Mouse (Mus musculus) intestine, embryonic 14.5 days (tissue): ENCODE measurements around the gene Lbhd2. TPM values are rescaled to one million over a fixed set of nuclear protein-coding genes. Genes with fewer than 3 reads are reported as not detected.
A peak's percentile ranks its signal among the peaks of the same experiment; 100 is the strongest.

Source experiments
- ATAC-seq: fragments of 200-750 bp; cut with Nextera tagmentation; replicated peaks from 2 replicates; pipeline ENCODE4 v1.8.0; 2017; ENCODE audit warnings: low read depth, moderate number of reproducible peaks, moderate TSS enrichment, moderate library complexity; ENCODE audit not compliant: low FRiP score, low TSS enrichment
- DNase-seq: peaks from one replicate; pipeline ENCODE4 v3.0.0-alpha.2; 2018; ENCODE audit warnings: low spot score
- H3K27ac ChIP-seq: fragments of 300-500 bp; sonication (generic); 2 replicates; pipeline ENCODE4 v1.5.1; 2014; ENCODE audit warnings: low read depth, mild to moderate bottlenecking, control low read depth
- H3K27me3 ChIP-seq: fragments of 300-500 bp; sonication (generic); replicated peaks from 2 replicates; pipeline ENCODE4 v1.6.1; 2014; ENCODE audit warnings: low read length, control low read depth; ENCODE audit not compliant: control insufficient read depth, insufficient read depth
- H3K36me3 ChIP-seq: fragments of 300-500 bp; sonication (generic); 2 replicates; pipeline ENCODE4 v1.6.1; 2014; ENCODE audit warnings: low read length, control low read depth; ENCODE audit not compliant: control insufficient read depth, insufficient read depth
- H3K4me1 ChIP-seq: fragments of 300-500 bp; sonication (generic); replicated peaks from 2 replicates; pipeline ENCODE4 v1.6.1; 2014; ENCODE audit warnings: low read length, control low read depth, mixed read lengths; ENCODE audit not compliant: control insufficient read depth, insufficient read depth
- H3K4me2 ChIP-seq: fragments of 300-500 bp; sonication (generic); 2 replicates; pipeline ENCODE4 v1.6.1; 2014; ENCODE audit warnings: low read length
- H3K4me3 ChIP-seq: fragments of 300-500 bp; sonication (generic); 2 replicates; pipeline ENCODE4 v1.5.1; 2014; ENCODE audit warnings: low read depth, low read length, control low read depth, mixed read lengths
- H3K9ac ChIP-seq: fragments of 300-500 bp; sonication (generic); 2 replicates; pipeline ENCODE4 v1.6.1; 2014; ENCODE audit warnings: mild to moderate bottlenecking, low read length
- H3K9me3 ChIP-seq: fragments of 300-500 bp; sonication (generic); 2 replicates; pipeline ENCODE4 v1.6.1; 2016; ENCODE audit warnings: low read length, control low read depth; ENCODE audit not compliant: control insufficient read depth
- WGBS: fragments of 180-500 bp; shearing (Covaris S2); extraction: QIAGEN DNeasy Blood & Tissue Kit; methylation state at CpG from one replicate; pipeline ENCODE4 v1.1.7; 2014; 5-methylcytosine and 5-hydroxymethylcytosine counted together
- polyA plus RNA-seq: library from polyadenylated mRNA; unstranded; fragments of >200 nt; fragmentation: Nextera tagmentation; extraction: Ambion mirVana; gene quantifications from 2 replicates; pipeline ENCODE4 v1.2.1, GENCODE M21; 2014

Lbhd2 gene
- polyA plus RNA-seq, 1 experiment from 2014 or later, result 1.3 TPM

- ATAC-seq (peak; percentile 80), DNase-seq (peak; percentile 95)
- peak overlapping the region; percentile 46 for H3K4me2 ChIP-seq
- no peaks in the 10 kb centered on the region for H3K9me3 ChIP-seq
- peaks cover 6% of the 10 kb centered on the region; the same call in 1 of the 2 replicates for H3K27me3 ChIP-seq
- peak overlapping the region; percentile 20 for H3K4me3 ChIP-seq
- WGBS, result under 1% methylated on average over 21 of the region's 21 CpGs
- 0 out of 2 replicates have a peak overlapping the region, but pooled peaks have one; percentile 17 for H3K9ac ChIP-seq
- peak overlapping the region; percentile 23; the same call in 1 of the 2 replicates for H3K27ac ChIP-seq
- H3K4me1 ChIP-seq, result peaks cover 25% of the 10 kb centered on the region
- no peaks in the 10 kb centered on the region for H3K36me3 ChIP-seq
These were observed 6.7 kb downstream of the Lbhd2 start for GRCm38 (mm10) chr12:111413300-111413699.

DNA sequence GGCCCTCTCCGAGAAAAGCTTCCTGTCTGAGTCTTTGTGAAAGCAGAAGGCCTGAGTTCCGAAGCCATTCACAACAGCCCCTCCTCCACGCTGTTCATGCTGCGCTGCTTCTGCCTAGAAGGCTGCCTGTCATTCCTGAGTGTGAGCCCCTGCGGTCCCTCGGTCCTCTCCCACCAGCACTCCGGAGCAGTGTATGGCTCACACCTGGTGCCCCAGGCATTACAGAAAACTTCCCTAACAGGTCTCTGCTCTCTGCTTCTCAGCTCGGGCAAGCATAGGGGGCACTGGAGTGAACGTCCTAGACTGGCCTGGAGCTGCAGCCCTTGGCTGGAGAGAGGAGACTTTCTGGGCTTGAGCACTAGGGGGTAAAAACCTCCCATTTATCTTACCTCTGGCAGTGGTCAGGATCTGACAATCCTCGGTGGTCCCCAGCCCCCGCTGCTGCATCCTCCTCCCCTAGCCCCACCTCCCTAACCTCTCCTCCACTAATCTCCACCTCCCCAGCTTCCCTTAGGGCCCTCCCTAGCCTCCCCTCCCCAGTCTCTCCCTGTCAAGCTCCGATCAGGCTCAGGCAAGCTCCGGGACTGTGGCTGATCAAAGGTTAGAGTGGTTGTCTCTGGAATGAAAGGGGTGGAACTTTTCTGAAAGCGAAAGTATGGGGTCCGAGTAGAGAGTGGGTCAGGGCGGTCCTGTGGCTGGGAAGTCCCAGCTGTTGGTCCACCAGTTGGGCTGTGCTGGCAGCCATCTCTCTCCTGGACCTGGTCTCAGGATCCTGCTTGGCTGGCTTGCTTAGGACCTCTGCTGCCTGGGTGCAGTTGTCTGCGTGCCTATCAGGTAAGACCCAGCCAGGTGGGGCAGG is 10.5 kb downstream of the Lbhd2 start, which contains the start of gene Exoc3l4:
TSS of gene Exoc3l4 (plus strand) at position 97 of the 859 bp plus-strand sequence.
- Histone ChIP-seq H3K27ac (0 out of 2 replicates have a peak within 1 kb of the TSS, but pooled peaks have one; percentile 4), H3K36me3 (no peaks in the 10 kb centered on the region), H3K4me3 (peak within 1 kb of the TSS; percentile 23), H3K4me1 (peaks cover 25% of the 10 kb centered on the region), H3K27me3 (peaks cover 8% of the 10 kb centered on the region), H3K9ac (peak within 1 kb of the TSS; percentile 33), H3K4me2 (peak within 1 kb of the TSS; percentile 48), H3K9me3 (no peaks in the 10 kb centered on the region)
- DNase-seq (peak; percentile 69), ATAC-seq (peak; percentile 40)
- 3% methylated on average over 17 of the region's 17 CpGs for whole genome bisulfite sequencing

- Histone ChIP-seq H3K27me3 (peaks cover 36% of the 10 kb centered on the region), H3K9ac (no peak overlapping the region), H3K4me2 (no peak overlapping the region), H3K4me1 (peaks cover 9% of the 10 kb centered on the region), H3K36me3 (no peaks in the 10 kb centered on the region), H3K4me3 (no peak overlapping the region), H3K27ac (no peak overlapping the region), H3K9me3 (no peaks in the 10 kb centered on the region)
- DNase-seq, result no peak
- WGBS, result 85% methylated on average over 5 of the region's 5 CpGs
- no peak for ATAC-seq
These were observed 13.3 kb downstream of the Lbhd2 start for GRCm38 (mm10) chr12:111419918-111420317.

- Histone ChIP-seq H3K4me3 (no peak overlapping the region), H3K9me3 (no peaks in the 10 kb centered on the region)
- no peak for ATAC-seq
These were observed 14.5 kb downstream of the Lbhd2 start for GRCm38 (mm10) chr12:111420946-111421709.

GRCm38 (mm10) chr12:111422852-111423251 is 16.2 kb downstream of the Lbhd2 start:
- Histone ChIP-seq H3K9me3 (no peaks in the 10 kb centered on the region), H3K27ac (no peak overlapping the region), H3K4me3 (0 out of 2 replicates have a peak overlapping the region, but pooled peaks have one; percentile 24), H3K4me2 (no peak overlapping the region), H3K27me3 (peaks cover 57% of the 10 kb centered on the region), H3K9ac (no peak overlapping the region), H3K4me1 (peaks cover 8% of the 10 kb centered on the region), H3K36me3 (no peaks in the 10 kb centered on the region)
- 48% methylated on average over 5 of the region's 5 CpGs for WGBS
- ATAC-seq, result no peak
- no peak for DNase-seq

More at GRCm38 (mm10) chr12:111420946-111421709, 14.5 kb downstream of the Lbhd2 start:
- Histone ChIP-seq H3K27ac (no peak overlapping the region), H3K36me3 (no peaks in the 10 kb centered on the region), H3K27me3 (peaks cover 47% of the 10 kb centered on the region), H3K4me1 (peaks cover 9% of the 10 kb centered on the region), H3K9ac (no peak overlapping the region), H3K4me2 (no peak overlapping the region)
- 40% methylated on average over 7 of the region's 7 CpGs for WGBS
- DNase-seq, result no peak

DNA sequence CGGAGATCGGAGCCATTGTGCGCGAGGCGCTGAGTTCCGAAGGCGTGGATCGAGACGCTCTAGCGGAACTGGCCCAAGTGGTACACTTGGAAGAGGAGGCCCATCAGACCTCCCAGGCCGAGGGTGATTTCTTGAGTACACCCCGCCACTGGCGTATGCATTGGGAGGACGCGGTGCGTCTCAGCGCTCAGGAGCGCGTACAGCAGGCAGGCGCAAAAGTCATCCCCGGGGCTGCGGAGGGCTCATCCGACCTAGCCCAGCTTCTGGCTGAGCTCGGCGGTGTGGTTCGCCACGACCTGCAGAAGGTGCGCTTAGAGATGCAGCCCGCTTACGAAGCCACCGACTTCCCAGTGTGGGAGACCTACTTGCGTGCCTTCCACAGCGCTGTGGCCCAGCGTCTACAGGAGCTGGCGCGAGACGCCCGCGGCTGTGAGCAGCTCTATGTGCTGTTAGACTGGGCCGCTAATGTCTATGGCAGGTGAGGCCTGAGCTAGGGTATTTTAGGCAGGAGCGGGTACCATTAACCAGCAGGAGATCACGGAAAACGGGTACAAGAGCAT is 17.0 kb downstream of the Lbhd2 start:
- Histone ChIP-seq H3K27me3 (peaks cover 65% of the 10 kb centered on the region), H3K27ac (no peak overlapping the region), H3K36me3 (no peaks in the 10 kb centered on the region), H3K9ac (no peak overlapping the region), H3K4me1 (peaks cover 7% of the 10 kb centered on the region; the same call in 1 of the 2 replicates), H3K4me3 (peak overlapping the region; percentile 24), H3K4me2 (peak overlapping the region; percentile 44), H3K9me3 (no peaks in the 10 kb centered on the region)
- 12% methylated on average over 43 of the region's 43 CpGs for WGBS
- DNase-seq (no peak), ATAC-seq (no peak)

- no peak for DNase-seq
- Histone ChIP-seq H3K4me1 (peaks cover 14% of the 10 kb centered on the region; the same call in 1 of the 2 replicates), H3K36me3 (no peaks in the 10 kb centered on the region), H3K27me3 (peaks cover 73% of the 10 kb centered on the region), H3K9me3 (no peaks in the 10 kb centered on the region), H3K4me3 (no peak overlapping the region), H3K27ac (no peak overlapping the region), H3K4me2 (no peak overlapping the region), H3K9ac (no peak overlapping the region)
- no peak for ATAC-seq
- 25% methylated on average over 9 of the region's 9 CpGs for WGBS
These were observed 17.9 kb downstream of the Lbhd2 start for GRCm38 (mm10) chr12:111424547-111424946.

- Histone ChIP-seq H3K36me3 (no peaks in the 10 kb centered on the region), H3K4me3 (no peak overlapping the region), H3K9me3 (no peaks in the 10 kb centered on the region), H3K4me1 (peaks cover 18% of the 10 kb centered on the region), H3K4me2 (no peak overlapping the region), H3K27ac (no peak overlapping the region), H3K9ac (no peak overlapping the region), H3K27me3 (peaks cover 80% of the 10 kb centered on the region)
- 6% methylated on average over 15 of the region's 15 CpGs for WGBS
- ATAC-seq (peak; percentile 40; the same call in 1 of the 2 replicates), DNase-seq (peak; percentile 96)
These were observed 18.6 kb downstream of the Lbhd2 start for GRCm38 (mm10) chr12:111425258-111425657.
